Mouse (Mus musculus): Measurements from ENCODE around the gene Acin1. TPM values are rescaled to one million over a fixed set of nuclear protein-coding genes. Genes with fewer than 3 reads are reported as not detected.

The Acin1 gene
- polyA plus RNA-seq, 1 experiment from 2014 or later: 99.1 TPM

GRCm38 (mm10) chr14:54651556-54651955 is 35.2 kb downstream of the Acin1 start:
- Histone ChIP-seq H3K4me3 (replicated peaks; ENCODE audit: low read length) (no peak overlapping the region), H3K27ac (no peak overlapping the region), H3K9ac (no peak overlapping the region), H3K4me1 (replicated peaks; ENCODE audit: control insufficient read depth, insufficient read depth, low read length) (peaks cover 19% of the 10 kb centered on the region), H3K36me3 (replicated peaks; ENCODE audit: control insufficient read depth, insufficient read depth) (peaks cover 66% of the 10 kb centered on the region), H3K27me3 (ENCODE audit: control insufficient read depth, insufficient read depth, low read length) (no peaks in the 10 kb centered on the region), H3K9me3 (ENCODE audit: control insufficient read depth, low read length) (no peaks in the 10 kb centered on the region), H3K4me2 (replicated peaks) (peak overlapping the region; percentile 93)
- ATAC-seq (ENCODE audit: low FRiP score) (0 out of 2 replicates have a peak, but pooled peaks have one; percentile 3), DNase-seq (ENCODE audit: low spot score) (no peak)
- 78% methylated on average over 4 of the region's 4 CpGs for WGBS

- Histone ChIP-seq H3K9ac (no peak overlapping the region), H3K27me3 (ENCODE audit: control insufficient read depth, insufficient read depth, low read length) (no peaks in the 10 kb centered on the region), H3K4me3 (replicated peaks; ENCODE audit: low read length) (no peak overlapping the region), H3K27ac (no peak overlapping the region), H3K36me3 (replicated peaks; ENCODE audit: control insufficient read depth, insufficient read depth) (peaks cover 66% of the 10 kb centered on the region), H3K4me1 (replicated peaks; ENCODE audit: control insufficient read depth, insufficient read depth, low read length) (peaks cover 19% of the 10 kb centered on the region), H3K4me2 (replicated peaks) (peak overlapping the region; percentile 93), H3K9me3 (ENCODE audit: control insufficient read depth, low read length) (no peaks in the 10 kb centered on the region)
- ATAC-seq (ENCODE audit: low FRiP score): peak; percentile 34; the same call in 1 of the 2 replicates
- 67% methylated on average over 23 of the region's 23 CpGs for WGBS
- peak; percentile 95 for DNase-seq (ENCODE audit: low spot score)
Measured at GRCm38 (mm10) chr14:54650621-54651454, 35.9 kb downstream of the Acin1 start.

DNA sequence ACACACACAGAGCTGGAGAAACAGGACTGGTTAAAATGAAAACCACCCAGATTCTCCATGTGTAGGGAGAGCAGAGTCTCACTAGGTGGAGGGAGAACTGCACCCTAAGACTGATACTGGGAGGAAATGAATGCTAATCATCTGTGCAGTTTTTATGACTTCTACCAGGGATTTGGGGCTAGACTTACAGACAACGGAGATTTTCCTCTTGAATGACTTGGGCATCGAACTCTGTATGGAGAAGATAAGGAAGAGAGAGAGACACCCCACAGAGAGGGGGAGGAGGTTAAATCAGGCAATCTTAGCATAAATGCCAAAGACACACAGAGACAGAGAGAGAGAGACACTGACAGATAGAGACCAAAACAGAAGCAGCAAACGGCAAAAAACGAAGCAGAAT is 38.8 kb downstream of the Acin1 start:
- Histone ChIP-seq H3K4me3 (replicated peaks; ENCODE audit: low read length) (no peak overlapping the region), H3K4me1 (replicated peaks; ENCODE audit: control insufficient read depth, insufficient read depth, low read length) (peaks cover 19% of the 10 kb centered on the region), H3K36me3 (replicated peaks; ENCODE audit: control insufficient read depth, insufficient read depth) (peaks cover 84% of the 10 kb centered on the region), H3K4me2 (replicated peaks) (no peak overlapping the region), H3K27ac (no peak overlapping the region), H3K27me3 (ENCODE audit: control insufficient read depth, insufficient read depth, low read length) (no peaks in the 10 kb centered on the region), H3K9ac (no peak overlapping the region), H3K9me3 (ENCODE audit: control insufficient read depth, low read length) (no peaks in the 10 kb centered on the region)
- 82% methylated on average over 4 of the region's 4 CpGs for WGBS
- no peak for DNase-seq (ENCODE audit: low spot score)
- no peak for ATAC-seq (ENCODE audit: low FRiP score)

DNA sequence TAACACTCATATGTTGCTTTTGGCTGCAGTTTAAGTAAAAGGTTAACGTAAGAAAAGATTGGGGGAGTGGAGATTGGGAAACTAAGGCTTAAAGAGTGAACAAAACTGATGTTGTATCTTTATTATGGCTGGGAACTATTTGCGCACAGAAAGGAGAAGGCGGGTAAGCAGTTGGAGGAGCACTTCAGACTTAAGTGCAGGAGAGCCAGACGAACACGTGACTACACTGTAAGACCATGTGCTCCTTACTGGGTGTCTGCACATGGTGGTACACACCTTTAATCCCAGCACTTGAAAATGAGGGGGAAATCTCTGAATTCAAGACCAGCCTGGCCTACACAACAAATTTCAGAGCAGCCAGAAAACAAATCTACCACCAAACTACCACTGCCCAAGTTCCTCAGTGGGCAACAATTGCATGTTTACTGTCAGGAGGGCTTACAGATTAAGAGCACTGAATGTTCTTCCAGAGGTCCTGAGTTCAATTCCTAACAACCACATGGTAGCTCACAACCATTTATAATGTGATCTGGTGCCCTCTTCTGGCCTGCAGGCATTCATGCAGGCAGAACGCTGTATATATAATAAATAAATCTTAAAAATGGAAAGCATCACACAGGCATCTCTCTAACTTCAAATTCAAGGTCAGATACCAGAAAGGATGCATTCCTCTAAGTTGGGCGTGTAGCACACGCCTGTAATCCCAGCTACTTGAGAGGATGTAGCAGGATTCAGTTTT is 39.7 kb downstream of the Acin1 start:
- ATAC-seq (ENCODE audit: low FRiP score) (no peak), DNase-seq (ENCODE audit: low spot score) (no peak)
- no peak overlapping the region for H3K27ac ChIP-seq
- no peak overlapping the region for H3K4me3 ChIP-seq (replicated peaks; ENCODE audit: low read length)
- H3K36me3 ChIP-seq (replicated peaks; ENCODE audit: control insufficient read depth, insufficient read depth): peaks cover 92% of the 10 kb centered on the region
- WGBS: 93% methylated on average over 8 of the region's 8 CpGs
- peaks cover 15% of the 10 kb centered on the region for H3K4me1 ChIP-seq (replicated peaks; ENCODE audit: control insufficient read depth, insufficient read depth, low read length)
- H3K9ac ChIP-seq: no peak overlapping the region
- no peaks in the 10 kb centered on the region for H3K9me3 ChIP-seq (ENCODE audit: control insufficient read depth, low read length)
- H3K4me2 ChIP-seq (replicated peaks): no peak overlapping the region
- H3K27me3 ChIP-seq (ENCODE audit: control insufficient read depth, insufficient read depth, low read length): no peaks in the 10 kb centered on the region

DNA sequence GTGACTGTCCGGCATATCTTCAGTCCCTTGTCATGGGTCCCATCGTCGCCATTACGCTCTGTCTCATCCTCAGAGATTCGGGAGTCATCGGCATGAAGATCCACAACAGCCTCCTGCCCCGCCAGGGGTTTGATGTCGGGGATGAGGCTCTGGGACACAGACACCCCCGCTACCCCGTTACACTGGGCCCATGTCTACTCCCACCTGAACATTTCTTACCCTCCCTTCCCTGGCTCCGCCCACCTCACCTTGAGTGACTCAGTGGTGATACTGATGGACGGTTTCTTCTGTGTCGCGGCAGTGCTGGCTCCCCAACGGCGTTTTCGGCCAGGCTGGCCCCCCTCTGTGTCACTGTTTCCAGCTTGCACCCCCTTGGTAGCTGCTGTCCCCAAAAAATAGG is 40.3 kb downstream of the Acin1 start:
- Histone ChIP-seq H3K27ac (no peak overlapping the region), H3K9ac (no peak overlapping the region), H3K36me3 (replicated peaks; ENCODE audit: control insufficient read depth, insufficient read depth) (peaks cover 90% of the 10 kb centered on the region), H3K4me2 (replicated peaks) (no peak overlapping the region), H3K4me1 (replicated peaks; ENCODE audit: control insufficient read depth, insufficient read depth, low read length) (peaks cover 12% of the 10 kb centered on the region; the same call in 1 of the 2 replicates), H3K27me3 (ENCODE audit: control insufficient read depth, insufficient read depth, low read length) (no peaks in the 10 kb centered on the region), H3K4me3 (replicated peaks; ENCODE audit: low read length) (no peak overlapping the region), H3K9me3 (ENCODE audit: control insufficient read depth, low read length) (no peaks in the 10 kb centered on the region)
- WGBS: 94% methylated on average over 17 of the region's 17 CpGs
- ATAC-seq (ENCODE audit: low FRiP score): no peak
- DNase-seq (ENCODE audit: low spot score): no peak

- DNase-seq (ENCODE audit: low spot score): no peak
- no peak for ATAC-seq (ENCODE audit: low FRiP score)
- H3K9me3 ChIP-seq (ENCODE audit: control insufficient read depth, low read length): no peaks in the 10 kb centered on the region
- H3K9ac ChIP-seq: no peak overlapping the region
- no peak overlapping the region for H3K27ac ChIP-seq
- peaks cover 9% of the 10 kb centered on the region for H3K4me1 ChIP-seq (replicated peaks; ENCODE audit: control insufficient read depth, insufficient read depth, low read length)
- WGBS: 93% methylated on average over 9 of the region's 9 CpGs
- H3K4me2 ChIP-seq (replicated peaks): no peak overlapping the region
- H3K36me3 ChIP-seq (replicated peaks; ENCODE audit: control insufficient read depth, insufficient read depth): peaks cover 72% of the 10 kb centered on the region
- H3K4me3 ChIP-seq (replicated peaks; ENCODE audit: low read length): no peak overlapping the region
- no peaks in the 10 kb centered on the region for H3K27me3 ChIP-seq (ENCODE audit: control insufficient read depth, insufficient read depth, low read length)
Measured at GRCm38 (mm10) chr14:54644294-54644693, 42.4 kb downstream of the Acin1 start.

DNA sequence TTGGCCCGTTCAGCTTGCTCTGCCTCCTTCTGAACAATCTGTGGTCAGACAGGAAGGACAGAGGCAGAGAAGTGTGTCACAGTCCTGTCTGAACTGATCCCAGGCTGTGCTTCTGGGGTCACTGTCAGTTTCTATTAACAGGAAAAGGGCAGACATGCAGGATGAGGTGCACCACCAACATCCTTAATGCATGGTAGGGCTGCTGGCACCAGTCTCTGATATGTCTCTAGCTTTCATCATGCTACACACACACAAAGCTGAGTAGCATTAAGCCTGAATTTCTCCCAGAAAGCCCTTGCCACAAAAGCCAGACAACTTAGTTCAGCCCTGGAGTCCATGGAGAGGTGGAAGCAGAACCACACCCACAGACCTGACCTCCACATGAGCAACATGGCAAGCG is 43.7 kb downstream of the Acin1 start:
- no peaks in the 10 kb centered on the region for H3K27me3 ChIP-seq (ENCODE audit: control insufficient read depth, insufficient read depth, low read length)
- ATAC-seq (ENCODE audit: low FRiP score) (no peak), DNase-seq (ENCODE audit: low spot score) (no peak)
- peaks cover 72% of the 10 kb centered on the region for H3K36me3 ChIP-seq (replicated peaks; ENCODE audit: control insufficient read depth, insufficient read depth)
- H3K9me3 ChIP-seq (ENCODE audit: control insufficient read depth, low read length): no peaks in the 10 kb centered on the region
- no peak overlapping the region for H3K9ac ChIP-seq
- peaks cover 12% of the 10 kb centered on the region for H3K4me1 ChIP-seq (replicated peaks; ENCODE audit: control insufficient read depth, insufficient read depth, low read length)
- no peak overlapping the region for H3K4me3 ChIP-seq (replicated peaks; ENCODE audit: low read length)
- no peak overlapping the region for H3K4me2 ChIP-seq (replicated peaks)
- no peak overlapping the region for H3K27ac ChIP-seq
- 85% methylated on average over 2 of the region's 2 CpGs for WGBS

DNA sequence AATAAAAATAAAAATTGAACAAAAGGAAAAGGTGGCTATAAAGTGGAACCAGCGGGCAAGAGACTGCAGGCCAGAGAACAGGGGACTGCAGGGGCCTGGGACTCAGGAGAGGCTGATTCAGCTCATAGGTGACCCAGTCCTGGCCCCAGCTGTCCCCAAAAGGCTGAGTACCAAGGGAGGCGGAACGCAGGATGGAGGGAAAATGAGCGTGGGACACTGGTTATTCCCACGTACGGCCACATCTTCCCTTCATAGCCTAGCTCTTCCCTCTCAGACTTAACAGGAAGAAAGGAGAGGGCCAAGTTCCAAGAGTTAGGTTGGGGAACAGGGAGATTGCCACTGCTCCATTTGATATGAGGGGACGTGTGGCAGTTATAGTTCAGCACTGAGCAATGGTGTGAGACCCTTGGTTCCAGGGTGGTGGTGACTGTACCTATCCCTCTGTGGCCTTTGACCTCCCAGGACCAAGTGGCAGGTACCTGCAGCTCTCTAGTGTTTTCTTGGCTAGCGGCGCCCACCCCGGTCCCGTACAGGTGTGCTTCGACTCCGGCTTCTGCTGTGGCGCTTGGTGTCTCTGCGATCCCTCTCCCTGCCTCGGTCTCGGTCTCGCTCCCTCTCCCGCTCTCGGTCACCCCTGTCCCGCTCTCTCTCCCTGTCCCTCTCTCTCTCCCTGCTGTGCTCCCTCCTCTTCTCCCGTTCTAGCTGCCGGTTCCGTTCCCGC is 44.3 kb downstream of the Acin1 start:
- H3K27me3 ChIP-seq (ENCODE audit: control insufficient read depth, insufficient read depth, low read length): no peaks in the 10 kb centered on the region
- ATAC-seq (ENCODE audit: low FRiP score): no peak
- 79% methylated on average over 25 of the region's 25 CpGs for WGBS
- peaks cover 72% of the 10 kb centered on the region for H3K36me3 ChIP-seq (replicated peaks; ENCODE audit: control insufficient read depth, insufficient read depth)
- no peak overlapping the region for H3K27ac ChIP-seq
- H3K4me1 ChIP-seq (replicated peaks; ENCODE audit: control insufficient read depth, insufficient read depth, low read length): peaks cover 12% of the 10 kb centered on the region
- H3K9ac ChIP-seq: no peak overlapping the region
- no peak overlapping the region for H3K4me2 ChIP-seq (replicated peaks)
- H3K9me3 ChIP-seq (ENCODE audit: control insufficient read depth, low read length): no peaks in the 10 kb centered on the region
- H3K4me3 ChIP-seq (replicated peaks; ENCODE audit: low read length): no peak overlapping the region
- DNase-seq (ENCODE audit: low spot score): no peak
